Mouse (Mus musculus) left cerebral cortex, postnatal 36 days (tissue): ENCODE measurements around the gene Ccr7. TPM values are rescaled to one million over a fixed set of nuclear protein-coding genes. Genes with fewer than 3 reads are reported as not detected.

Source experiments
- DNase-seq, 2 experiments: peaks; one replicate each; pipeline ENCODE4 v3.0.0; 2021 to 2022; ENCODE audit warnings: low spot score in 2 of 2, mixed read lengths in 1 of 2
- intact Hi-C: fragments of 180-260 bp; cut with DNase I; formaldehyde crosslinking; loops from one replicate; pipeline ENCODE4 v1.15.1; 2025
- total RNA-seq, 2 experiments: library from RNA; stranded (reverse); gene quantifications; 2 replicates each; pipeline ENCODE4 v1.2.3; 2021

Ccr7 gene
- total RNA-seq, result not detected

DNA sequence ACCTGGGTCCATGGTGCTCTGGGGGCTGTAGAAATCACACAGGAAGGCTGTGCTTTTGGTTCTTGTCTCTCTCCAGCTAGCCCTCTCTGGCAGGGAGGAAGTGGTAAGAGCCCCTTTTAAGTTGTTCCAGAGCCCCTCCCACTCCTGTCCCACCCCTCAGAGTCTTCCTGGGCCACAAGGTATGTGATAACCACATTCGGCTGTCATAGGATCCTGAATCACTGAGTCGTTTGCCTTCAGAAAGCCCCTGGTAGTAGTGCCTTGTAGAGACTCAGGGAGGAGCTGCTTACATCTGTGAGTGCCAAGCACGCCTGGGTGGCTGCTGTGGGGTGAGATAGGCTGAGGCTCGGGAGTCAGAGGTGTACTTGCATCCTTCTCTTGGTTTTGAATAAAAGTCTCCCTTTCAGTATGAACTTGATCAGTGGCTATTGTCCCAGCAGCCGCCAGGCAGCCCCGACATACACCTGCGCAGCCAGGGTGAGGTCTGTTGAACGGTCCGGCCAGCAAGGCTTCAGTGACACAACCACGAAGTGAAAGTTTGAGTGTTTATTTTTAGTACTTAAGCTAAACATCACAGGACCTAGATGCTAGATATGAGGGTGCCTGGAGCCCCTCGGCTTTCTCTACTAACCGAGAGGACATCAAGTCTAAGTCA lies at the start of gene Ccr7:
Gene Ccr7, minus strand, starts transcription at position 91 of the 655 bp plus-strand sequence.
- intact Hi-C loops, result loop anchor here (5.0 kb wide), 1 partner anchor 233 kb away; no protein-coding TSS in a partner anchor
- no peak for DNase-seq

- intact Hi-C loops, result loop anchor here (5.0 to 10.0 kb wide), 2 partner anchors 123 to 176 kb away; no protein-coding TSS in a partner anchor
- peak; percentile 42 for DNase-seq
Measured at GRCm38 (mm10) chr11:99189154-99189582, 34.3 kb upstream of the Ccr7 start.

DNA sequence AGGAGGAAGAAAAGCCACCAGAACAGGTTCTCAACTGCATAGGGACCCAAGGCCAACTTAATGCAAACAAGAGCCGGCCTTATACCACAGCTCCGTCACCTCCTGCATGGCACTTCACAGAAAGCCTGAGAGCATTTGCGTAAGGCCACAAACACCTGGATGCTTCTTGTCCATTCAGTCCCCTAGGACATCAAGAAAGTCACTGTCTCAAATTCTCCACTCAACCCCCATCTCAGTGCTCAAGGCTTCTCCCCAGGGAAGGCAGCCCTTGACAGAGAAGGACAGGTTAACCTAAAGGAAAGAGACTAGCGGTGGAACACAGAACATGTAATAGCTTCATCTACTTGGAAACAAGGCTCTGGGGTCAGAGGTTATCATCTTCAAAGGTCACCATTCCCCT lies 32.5 kb upstream of the Ccr7 start:
- DNase-seq, result no peak
- intact Hi-C loops, result loop anchor here (5.0 to 10.0 kb wide), 2 partner anchors 125 to 177 kb away; no protein-coding TSS in a partner anchor

GRCm38 (mm10) chr11:99186836-99187235 lies 32.0 kb upstream of the Ccr7 start:
- no peak for DNase-seq
- intact Hi-C loops, result loop anchor here (5.0 to 10.0 kb wide), 2 partner anchors 125 to 178 kb away; no protein-coding TSS in a partner anchor

DNA sequence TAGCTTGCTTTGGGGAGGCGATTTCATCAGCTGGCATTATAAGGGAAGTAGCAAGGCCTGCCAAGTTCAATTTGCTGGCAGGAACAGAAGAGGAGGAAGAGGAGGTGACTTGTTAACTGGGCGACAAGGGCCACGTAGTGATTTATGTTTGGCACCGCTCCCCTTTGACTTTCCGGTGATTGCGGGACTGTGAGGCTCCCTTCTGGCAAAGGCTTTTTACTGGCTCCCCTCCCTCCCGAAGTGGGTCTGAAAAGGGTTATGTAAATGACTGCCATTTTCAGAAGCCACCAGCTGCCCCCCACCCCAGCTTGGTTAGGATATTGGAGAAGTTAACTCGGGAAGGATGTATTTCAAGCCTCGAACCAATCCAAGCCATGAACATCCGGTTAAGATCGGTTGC lies 27.7 kb upstream of the Ccr7 start:
- DNase-seq, result peak in 1 of 2 experiments; percentile 29
- intact Hi-C loops, result loop anchor here (10.0 kb wide), 1 partner anchor 182 kb away; no protein-coding TSS in a partner anchor

DNA sequence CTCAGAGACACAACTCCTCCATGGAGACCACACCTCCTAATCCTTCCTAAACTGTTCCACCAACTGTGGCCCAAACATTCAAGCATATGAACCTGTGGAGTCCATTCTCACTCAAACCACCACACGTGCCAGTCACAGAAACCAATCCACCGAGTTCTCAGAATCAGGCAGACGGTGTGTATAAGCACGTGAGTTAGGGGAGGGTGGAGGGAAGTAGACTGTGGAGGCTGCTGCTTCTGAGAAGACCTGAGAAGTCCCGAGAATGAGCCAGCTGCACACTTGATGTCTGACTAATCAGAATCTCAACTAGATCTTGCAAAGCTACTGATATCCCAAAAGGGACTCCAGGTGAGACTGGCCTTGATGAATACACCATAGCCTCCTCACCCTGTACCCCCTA lies 25.2 kb upstream of the Ccr7 start:
- no peak for DNase-seq
- intact Hi-C loops, result loop anchor here (10.0 kb wide), 1 partner anchor 185 kb away; no protein-coding TSS in a partner anchor

DNA sequence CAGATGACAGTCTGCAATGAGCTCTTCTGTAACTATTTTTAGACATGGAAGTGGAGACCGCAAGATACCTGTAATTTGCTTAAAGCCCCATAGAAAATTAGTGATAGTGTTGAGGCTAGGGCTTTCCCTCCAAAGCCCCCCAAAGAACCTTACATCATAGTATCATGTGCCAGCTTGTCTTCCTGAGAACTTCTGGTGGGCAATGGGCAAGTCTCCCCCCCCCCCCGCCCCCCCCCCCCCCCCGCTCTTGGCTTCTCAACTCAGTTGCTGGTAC lies 23.0 kb upstream of the Ccr7 start:
- intact Hi-C loops, result no loop called here
- DNase-seq, result no peak

DNA sequence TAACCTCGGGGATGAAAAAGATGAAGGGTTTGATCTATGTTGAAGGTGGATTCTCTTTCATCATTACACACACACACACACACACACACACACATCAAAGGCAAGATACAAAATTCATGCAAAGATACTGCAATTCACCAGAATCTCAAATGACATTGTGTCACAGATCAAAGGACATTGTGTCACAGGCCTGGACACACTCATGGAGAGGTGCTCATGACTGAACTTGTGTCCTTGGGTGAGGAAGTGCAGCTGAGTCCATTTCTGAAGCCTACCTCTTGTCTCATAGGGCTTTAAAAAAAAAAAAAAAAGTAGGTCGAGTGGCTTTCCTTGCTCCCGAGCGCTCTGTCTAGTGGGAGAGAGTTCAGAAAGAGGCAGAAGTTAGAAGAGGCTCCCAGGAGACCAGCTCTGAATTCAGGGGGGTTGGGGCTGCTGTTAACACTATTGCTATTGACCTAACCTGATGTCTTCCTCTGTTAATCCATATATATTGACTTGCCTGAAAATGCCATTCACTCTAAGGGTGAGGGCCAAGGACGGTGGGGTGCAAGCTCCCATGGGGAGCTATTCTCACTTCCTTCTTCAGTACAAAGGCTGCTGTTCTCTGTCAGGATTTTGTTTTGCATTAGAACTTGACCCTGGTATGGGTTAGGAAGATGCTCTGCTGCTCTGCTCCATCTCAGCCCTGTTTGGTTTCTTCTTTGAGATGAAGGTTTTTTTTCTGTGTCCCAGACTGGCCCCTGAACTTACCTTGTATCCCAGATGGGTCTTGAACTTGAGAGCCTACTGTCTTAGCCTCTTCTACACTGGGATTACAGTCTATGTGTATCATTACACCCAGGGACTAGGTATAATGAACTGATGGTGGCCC lies 22.4 kb upstream of the Ccr7 start:
- no peak for DNase-seq
- intact Hi-C loops, result no loop called here

- intact Hi-C loops, result no loop called here
- no peak for DNase-seq
Measured at GRCm38 (mm10) chr11:99172002-99172401, 17.1 kb upstream of the Ccr7 start.

DNA sequence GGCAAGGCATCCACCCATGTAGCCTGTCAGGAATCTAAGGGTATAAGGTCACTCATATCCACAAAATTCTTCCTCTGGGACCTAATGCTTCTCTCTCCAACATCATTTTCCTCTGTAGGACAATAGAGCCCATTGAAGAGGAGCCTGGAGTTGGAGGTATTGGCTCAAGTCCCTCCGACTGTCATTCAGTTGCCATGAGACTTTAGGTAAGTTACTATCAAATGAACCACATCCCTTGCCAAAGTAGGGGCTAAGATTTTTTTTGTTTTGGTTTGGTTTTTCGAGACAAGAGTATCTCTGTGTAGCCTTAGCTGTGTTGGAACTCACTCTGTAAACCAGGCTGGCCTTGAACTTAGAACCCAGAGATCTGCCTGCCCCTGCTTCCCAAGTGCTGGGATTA lies 16.6 kb upstream of the Ccr7 start:
- DNase-seq, result no peak

GRCm38 (mm10) chr11:99170547-99171267 lies 15.8 kb upstream of the Ccr7 start:
- intact Hi-C loops, result no loop called here
- DNase-seq, result no peak

More for the DNA sequence above, 16.6 kb upstream of the Ccr7 start:
- intact Hi-C loops, result no loop called here

- no peak for DNase-seq
- intact Hi-C loops, result no loop called here
Measured at GRCm38 (mm10) chr11:99170005-99170404, 15.1 kb upstream of the Ccr7 start.

DNA sequence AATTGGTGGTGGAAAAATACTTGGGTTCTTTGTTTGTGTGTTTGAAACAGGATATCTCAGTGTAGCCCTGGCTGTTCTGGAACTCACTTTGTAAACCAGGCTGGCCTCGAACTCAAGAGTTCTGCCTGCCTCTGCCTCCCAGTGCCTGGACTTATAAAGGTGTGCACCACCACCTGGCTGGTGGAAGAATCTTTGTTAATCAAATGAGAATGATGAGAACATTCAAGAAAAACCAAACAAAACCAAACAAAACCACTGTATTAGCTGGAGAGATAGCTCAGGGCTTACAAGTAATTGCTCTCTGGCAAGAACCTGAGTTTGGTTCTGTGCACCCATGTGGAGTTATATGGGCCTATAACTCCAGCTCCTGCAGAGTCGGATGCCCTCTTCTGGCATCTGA lies 14.6 kb upstream of the Ccr7 start:
- intact Hi-C loops, result no loop called here
- DNase-seq, result no peak

DNA sequence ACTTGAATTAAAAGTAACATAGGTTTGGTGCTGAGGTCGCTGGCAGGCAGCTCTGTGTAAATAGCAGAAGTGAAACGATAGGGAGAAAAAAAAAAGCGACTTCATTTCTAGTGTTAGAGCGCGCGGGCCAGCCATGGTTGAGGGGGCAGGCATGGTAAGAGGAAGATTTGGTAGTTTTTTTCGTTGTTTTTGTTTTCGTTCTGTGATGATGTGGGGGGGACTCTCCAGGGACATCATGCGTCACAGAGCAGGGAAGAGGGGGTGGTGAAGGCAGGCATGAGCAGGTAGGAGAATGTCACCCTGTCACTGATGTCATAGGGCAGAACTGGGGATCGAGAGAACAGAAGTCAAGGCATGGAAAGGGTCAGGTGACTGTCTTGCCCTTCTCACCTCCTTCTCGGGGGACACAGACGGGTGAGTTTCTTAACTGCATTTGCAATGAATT lies 13.2 kb upstream of the Ccr7 start:
- intact Hi-C loops, result no loop called here
- no peak for DNase-seq

- DNase-seq, result no peak
- intact Hi-C loops, result no loop called here
Measured at GRCm38 (mm10) chr11:99167576-99167975, 12.7 kb upstream of the Ccr7 start.

DNA sequence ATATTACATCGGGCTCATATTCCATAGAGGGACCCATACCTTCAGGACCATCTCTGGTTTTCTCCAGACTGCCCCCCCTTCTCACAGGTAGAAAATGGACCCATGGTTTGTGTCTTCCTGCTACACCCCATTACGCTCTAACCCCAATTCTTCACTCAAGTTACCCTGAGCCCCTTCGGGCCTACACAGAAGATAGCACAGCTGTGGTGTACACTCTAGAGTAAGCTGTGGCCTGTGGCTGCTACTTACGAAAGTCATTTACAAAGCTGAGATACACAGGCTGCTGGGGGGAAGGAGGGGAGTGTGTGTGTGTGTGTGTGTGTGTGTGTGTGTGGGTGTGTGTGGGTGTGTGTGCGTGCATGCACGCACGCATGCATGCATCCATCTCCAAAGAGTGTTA lies 11.4 kb upstream of the Ccr7 start:
- DNase-seq, result no peak
- intact Hi-C loops, result no loop called here

GRCm38 (mm10) chr11:99165031-99165752 lies 10.3 kb upstream of the Ccr7 start:
- DNase-seq, result no peak
- intact Hi-C loops, result no loop called here

DNA sequence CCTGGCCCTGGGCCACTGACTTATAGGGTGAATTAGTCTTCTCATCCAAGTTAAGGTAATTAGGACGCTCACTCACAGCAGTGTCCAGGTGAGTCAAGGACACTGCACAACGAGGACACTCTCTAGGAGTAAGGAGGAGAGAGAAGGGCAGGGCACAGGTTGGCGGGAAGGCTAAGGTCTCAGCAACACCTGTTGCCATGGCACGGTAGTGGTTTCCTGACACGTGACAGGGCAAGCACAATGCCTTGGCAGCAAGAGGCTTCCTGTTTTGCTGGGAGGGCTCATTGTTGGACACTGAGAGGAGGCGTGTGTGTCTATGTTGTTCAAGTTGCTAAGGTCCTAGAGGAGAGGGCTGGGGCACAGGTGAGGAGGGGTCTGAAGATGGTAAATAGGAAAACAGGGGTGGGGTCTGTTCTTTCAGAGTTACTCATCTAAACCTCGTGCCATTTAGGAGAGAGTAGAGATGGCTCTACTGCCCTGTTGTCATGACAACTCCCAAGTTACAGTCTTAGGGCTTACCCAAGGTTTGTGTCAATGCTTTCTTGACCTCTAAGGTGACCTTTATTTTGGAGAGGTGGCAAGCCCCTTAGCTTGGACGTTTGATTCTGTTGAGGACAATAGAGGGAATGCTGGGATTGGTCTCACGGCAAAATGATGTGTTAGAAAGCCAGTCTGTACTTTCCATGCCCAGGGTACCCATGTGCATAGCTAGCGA lies 8.3 kb upstream of the Ccr7 start:
- intact Hi-C loops, result no loop called here
- DNase-seq, result no peak

- no peak for DNase-seq
- intact Hi-C loops, result no loop called here
Measured at GRCm38 (mm10) chr11:99161648-99162047, 6.8 kb upstream of the Ccr7 start.
